Mouse (Mus musculus) erythroblast, embryonic 14.5 days (primary cell): Measurements from ENCODE around the gene Prpf40b.

Source experiments
- GATA1 ChIP-seq: IDR thresholded peaks from 2 replicates; pipeline ENCODE4 v1.6.1; 2012; ENCODE audit warnings: low read length, inconsistent platforms, mixed read lengths
- TAL1 ChIP-seq: IDR thresholded peaks from 3 replicates; pipeline ENCODE4 v1.6.1; 2012; ENCODE audit warnings: low read length, inconsistent platforms, mixed read lengths

GRCm38 (mm10) chr15:99364921-99365320 is 70.0 kb downstream of the Prpf40b start:
- no peak for TF ChIP-seq GATA1
- TF ChIP-seq TAL1, result no peak
